Mouse (Mus musculus): ENCODE data around the gene Ascl5. TPM values are rescaled to one million over a fixed set of nuclear protein-coding genes. Genes with fewer than 3 reads are reported as not detected.
A peak's percentile ranks its signal among the peaks of the same experiment; 100 is the strongest.

Gene Ascl5
- total RNA-seq, 2 experiments from 2014 or later: not detected

DNA sequence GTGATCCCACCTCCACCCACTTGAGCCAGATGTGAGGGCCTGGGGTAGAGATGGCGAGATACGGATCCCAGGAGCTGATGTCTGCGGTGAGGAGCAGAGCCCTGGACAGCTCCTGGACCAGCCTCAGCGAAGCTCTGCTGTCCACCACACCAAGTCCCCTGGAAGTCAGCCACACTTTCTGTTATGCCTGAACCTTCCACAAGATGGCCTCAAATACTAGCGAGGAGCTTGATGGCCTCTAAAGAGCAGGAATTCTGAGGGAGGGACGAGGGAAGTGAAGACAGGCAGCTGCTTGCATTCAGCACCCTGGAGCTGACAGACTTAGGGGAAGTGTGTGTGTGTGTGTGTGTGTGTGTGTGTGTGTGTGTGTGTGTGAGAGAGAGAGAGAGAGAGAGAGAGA is 861 bp downstream of the Ascl5 start:
- peak; percentile 51 to 69 for DNase-seq

GRCm38 (mm10) chr1:136052547-136052946 is 1.9 kb downstream of the Ascl5 start, which contains the start of gene Cacna1s:
Gene Cacna1s (plus strand): TSS chr1:136052750.
- no peak for DNase-seq

- DNase-seq: peak in 1 of 2 experiments; percentile 43
Measured at GRCm38 (mm10) chr1:136055771-136056170, 5.2 kb downstream of the Ascl5 start.

DNA sequence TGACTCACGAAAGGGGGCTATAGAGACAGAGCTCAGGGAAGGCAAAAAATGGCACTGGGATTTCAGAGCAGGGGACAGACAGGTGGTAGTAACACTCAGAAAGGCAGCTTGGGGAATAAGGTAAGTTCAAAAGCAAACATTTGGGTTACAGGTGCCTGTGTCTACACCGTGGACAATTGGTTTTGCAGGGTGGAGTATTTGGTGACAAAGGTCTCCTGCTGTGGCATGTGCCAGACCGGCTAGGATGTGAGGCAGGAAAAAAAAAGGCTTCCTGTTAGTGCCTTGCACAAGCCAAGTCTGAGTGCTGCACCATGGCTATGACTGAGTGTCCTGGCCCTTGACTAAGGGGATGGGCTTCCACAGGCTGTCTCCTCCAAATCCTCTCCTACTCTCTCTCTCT is 8.0 kb downstream of the Ascl5 start:
- no peak for DNase-seq

- peak; percentile 71 to 75 for DNase-seq
Measured at GRCm38 (mm10) chr1:136061041-136061789, 10.6 kb downstream of the Ascl5 start.

GRCm38 (mm10) chr1:136061790-136062141 is 11.2 kb downstream of the Ascl5 start:
- no peak for DNase-seq

DNA sequence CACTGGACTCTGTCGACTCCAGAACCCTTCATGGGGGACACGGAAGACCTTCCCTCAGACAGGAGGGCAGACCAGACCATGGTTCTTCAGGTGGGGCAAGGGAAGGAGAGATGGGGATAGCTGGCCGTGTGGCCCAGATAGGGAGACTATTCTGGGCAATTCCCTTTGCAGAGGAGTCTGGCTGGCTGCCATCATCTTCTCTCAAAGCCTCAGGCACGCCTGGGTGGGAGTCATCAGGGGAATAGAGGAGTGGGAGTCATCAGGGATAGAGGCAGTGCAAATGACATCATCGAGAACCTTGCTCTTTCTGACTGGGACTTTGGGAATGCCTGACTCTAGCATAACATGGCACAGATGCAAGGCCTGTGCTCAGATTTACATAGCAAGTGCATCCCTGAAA is 13.4 kb downstream of the Ascl5 start:
- DNase-seq: no peak

- no peak for DNase-seq
Measured at GRCm38 (mm10) chr1:136066621-136067020, 16.0 kb downstream of the Ascl5 start.

GRCm38 (mm10) chr1:136067579-136067978 is 17.0 kb downstream of the Ascl5 start:
- no peak for DNase-seq

- peak in 1 of 2 experiments; percentile 41 for DNase-seq
Measured at GRCm38 (mm10) chr1:136076086-136076485, 25.5 kb downstream of the Ascl5 start.

DNA sequence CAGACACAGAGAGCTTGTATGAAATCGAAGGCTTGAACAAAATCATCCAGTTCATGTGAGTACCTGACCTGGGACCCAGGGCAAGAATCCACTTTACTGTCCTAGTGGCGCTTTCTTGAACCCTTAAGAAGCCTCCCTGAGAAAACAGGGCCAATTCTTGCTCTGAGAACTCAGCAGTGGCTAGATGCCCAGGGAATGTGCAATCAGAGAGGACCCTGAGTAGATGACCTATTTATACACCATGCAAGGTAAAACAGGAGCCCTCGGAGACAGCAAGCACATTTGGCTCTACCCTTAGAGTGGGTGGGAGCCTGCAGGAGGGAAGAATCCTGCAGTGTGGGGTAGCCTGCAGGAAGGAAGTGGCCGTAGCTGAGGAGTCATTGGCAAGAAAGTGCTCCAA is 27.1 kb downstream of the Ascl5 start:
- DNase-seq: no peak

GRCm38 (mm10) chr1:136081161-136081560 is 30.6 kb downstream of the Ascl5 start:
- no peak for DNase-seq

DNA sequence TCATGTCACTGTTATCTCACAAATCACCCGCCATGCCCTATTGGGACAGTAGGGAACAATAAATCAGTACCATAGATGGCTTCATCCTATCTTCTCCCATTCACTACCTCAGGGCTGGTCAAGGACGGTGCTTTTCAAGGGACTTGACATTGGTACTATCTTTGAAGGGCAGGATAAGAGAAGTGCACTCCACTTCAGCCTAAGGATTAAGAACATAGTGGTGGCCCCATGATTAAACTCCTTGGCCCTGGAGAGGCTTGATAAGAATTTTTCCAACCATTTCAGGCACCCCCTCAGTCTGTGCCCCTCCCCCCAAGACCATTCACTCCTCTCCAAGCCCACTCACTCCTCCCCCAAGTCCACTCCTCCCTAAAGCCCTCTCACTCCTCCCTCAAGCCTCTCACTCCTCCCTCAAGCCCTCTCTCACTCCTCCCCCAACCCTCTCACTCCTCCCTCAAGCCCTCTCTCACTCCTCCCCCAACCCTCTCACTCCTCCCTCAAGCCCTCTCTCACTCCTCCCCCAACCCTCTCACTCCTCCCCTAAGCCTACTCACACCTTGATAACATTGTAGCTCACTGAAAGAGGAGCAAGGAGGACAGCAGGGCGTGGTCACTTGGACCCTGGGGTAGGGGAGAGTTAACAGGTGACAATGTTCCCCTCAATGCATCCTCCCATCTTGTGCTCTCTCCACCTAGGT is 35.5 kb downstream of the Ascl5 start:
- no peak for DNase-seq

DNA sequence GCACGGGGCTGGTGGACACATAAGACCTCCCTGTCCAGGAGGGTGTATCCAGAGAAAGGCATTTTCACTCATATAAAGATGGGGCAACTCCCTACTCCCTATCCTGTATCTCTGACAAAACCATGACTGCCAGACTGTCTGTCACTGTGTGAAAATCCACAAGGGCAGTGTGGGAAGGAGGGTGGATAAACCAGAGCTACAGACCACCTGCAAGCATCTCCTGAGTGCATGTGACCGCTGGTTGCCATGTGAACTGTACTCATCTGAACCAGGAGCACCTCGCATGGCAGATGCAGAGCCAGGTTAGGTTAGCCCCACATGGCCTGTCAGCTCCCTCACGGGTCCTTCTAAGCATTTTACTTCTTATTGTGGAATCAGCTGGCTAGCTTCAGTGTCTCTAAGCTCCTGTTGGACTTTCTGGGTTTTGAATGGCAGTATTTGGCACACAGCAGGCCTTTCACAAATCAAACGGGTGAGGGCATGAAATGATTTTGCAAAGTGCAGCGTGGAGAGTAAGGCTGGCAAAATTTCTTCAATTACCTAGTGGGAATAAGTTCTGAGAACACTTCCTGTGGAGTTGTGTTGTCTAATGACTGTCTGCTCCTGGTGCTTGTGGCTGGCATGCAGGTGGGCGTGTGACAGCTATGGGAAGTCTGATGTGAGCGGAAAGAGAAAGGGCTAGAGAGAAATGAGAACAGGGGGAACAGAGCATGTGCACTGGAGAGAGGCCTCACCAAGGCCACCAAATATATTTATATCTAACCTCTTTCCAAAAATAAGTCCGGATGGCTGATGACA is 39.0 kb downstream of the Ascl5 start:
- no peak for DNase-seq

DNA sequence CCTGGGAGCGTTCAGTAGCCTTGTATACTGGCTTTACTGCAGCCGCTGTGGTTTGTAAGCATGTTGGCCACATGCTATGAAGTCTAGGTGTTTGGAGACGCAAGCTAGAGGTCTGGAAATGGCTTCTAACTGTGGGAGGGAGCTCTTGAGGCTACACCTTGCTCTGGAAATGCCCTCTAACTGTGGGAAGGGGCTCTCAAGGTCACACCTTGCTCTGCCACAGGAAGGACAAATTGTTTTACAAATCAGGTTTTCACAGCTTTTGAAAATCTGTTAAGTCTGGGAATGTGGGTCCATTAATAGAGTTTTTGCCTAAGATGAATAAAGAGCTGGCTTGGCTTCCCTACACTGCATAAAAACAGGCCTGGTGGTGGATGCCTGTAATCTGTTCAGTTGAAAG is 43.1 kb downstream of the Ascl5 start:
- no peak for DNase-seq

DNA sequence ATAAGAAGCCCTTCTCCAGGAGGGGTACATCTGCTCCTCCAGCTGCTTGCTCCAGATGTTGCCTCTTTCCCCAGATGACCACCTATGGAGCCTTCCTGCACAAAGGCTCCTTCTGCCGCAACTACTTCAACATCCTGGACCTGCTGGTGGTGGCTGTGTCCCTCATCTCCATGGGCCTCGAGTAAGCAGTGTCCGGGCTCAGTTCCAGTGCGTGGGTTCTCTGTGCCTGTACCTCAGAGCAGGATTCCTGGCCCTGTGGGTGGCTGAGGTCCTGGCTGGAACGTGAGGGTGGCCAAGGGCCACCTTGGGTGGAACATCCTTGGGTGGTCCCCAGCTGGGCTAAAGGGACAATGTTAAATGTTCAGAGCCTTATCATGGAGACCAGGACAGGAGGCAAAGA is 44.2 kb downstream of the Ascl5 start:
- no peak for DNase-seq

Other genes starting within 250 kb of the Ascl5 start
- gene Lad1, start 232.2 kb upstream of the Ascl5 start, total RNA-seq (2021): under 1 TPM; 0.62 to 0.73 TPM
- 1 to 10 TPM in 1 of 2 experiments, under 1 TPM in 1; 0.60 to 1.1 TPM for gene Tnnt2, start 214.4 kb upstream of the Ascl5 start, total RNA-seq (2021)
- gene Pkp1, start 131.6 kb upstream of the Ascl5 start, total RNA-seq (2021): not detected
- under 1 TPM; 0.07 to 0.25 TPM for gene Igfn1, start 44.5 kb upstream of the Ascl5 start, total RNA-seq (2021)
- 10 to 100 TPM; 67.7 to 74.3 TPM for gene Tmem9, start 42.7 kb upstream of the Ascl5 start, total RNA-seq (2021)
- 1 to 10 TPM; 1.0 to 1.2 TPM for gene Cacna1s, start 1.9 kb downstream of the Ascl5 start, total RNA-seq (2021)
- gene Kif21b, start 80.6 kb downstream of the Ascl5 start, total RNA-seq (2021): 10 to 100 TPM; 34.5 to 36.2 TPM
- 1 to 10 TPM; 1.4 to 1.6 TPM for gene Mroh3, start 162.0 kb downstream of the Ascl5 start, total RNA-seq (2021)
- gene Inava, start 183.5 kb downstream of the Ascl5 start, total RNA-seq (2021): 1 to 10 TPM; 3.3 to 4.3 TPM
- 1 to 10 TPM; 5.1 to 6.0 TPM for gene Gpr25, start 210.1 kb downstream of the Ascl5 start, total RNA-seq (2021)

Measured in layer of hippocampus, postnatal 36 days (tissue).